Mouse (Mus musculus) forebrain, embryonic 15.5 days (tissue): Measurements from ENCODE around the gene Tmem176b. TPM values are rescaled to one million over a fixed set of nuclear protein-coding genes. Genes with fewer than 3 reads are reported as not detected.
"Not testable (repeated sequence)": the region's sequence is repeated elsewhere in the genome, so short reads cannot be mapped to it uniquely, and the experiment has no call there.

Experiments
- ATAC-seq: fragments of 200-750 bp; cut with Nextera tagmentation; replicated peaks from 2 replicates; pipeline ENCODE4 v1.8.0; 2017; ENCODE audit warnings: mild to moderate bottlenecking, moderate TSS enrichment, moderate library complexity
- H3K27ac ChIP-seq: fragments of 300-500 bp; sonication (generic); replicated peaks from 2 replicates; pipeline ENCODE4 v1.5.1; 2015; ENCODE audit warnings: mild to moderate bottlenecking, inconsistent platforms
- H3K27me3 ChIP-seq: fragments of 300-500 bp; sonication (generic); 2 replicates; pipeline ENCODE4 v1.6.1; 2015; ENCODE audit warnings: inconsistent platforms
- H3K36me3 ChIP-seq: fragments of 300-500 bp; sonication (generic); 2 replicates; pipeline ENCODE4 v1.6.1; 2015; ENCODE audit warnings: mild to moderate bottlenecking, inconsistent platforms
- H3K4me1 ChIP-seq: fragments of 300-500 bp; sonication (generic); 2 replicates; pipeline ENCODE4 v1.6.1; 2015; ENCODE audit warnings: inconsistent platforms
- H3K4me2 ChIP-seq: fragments of 300-500 bp; sonication (generic); replicated peaks from 2 replicates; pipeline ENCODE4 v1.6.1; 2015; ENCODE audit warnings: mild to moderate bottlenecking, inconsistent platforms
- H3K4me3 ChIP-seq: fragments of 300-500 bp; sonication (generic); 2 replicates; pipeline ENCODE4 v1.5.1; 2015; ENCODE audit warnings: mild to moderate bottlenecking, inconsistent platforms
- H3K9ac ChIP-seq: fragments of 300-500 bp; sonication (generic); replicated peaks from 2 replicates; pipeline ENCODE4 v1.6.1; 2015; ENCODE audit warnings: mild to moderate bottlenecking, inconsistent platforms
- H3K9me3 ChIP-seq: fragments of 300-500 bp; sonication (generic); 2 replicates; pipeline ENCODE4 v1.6.1; 2016; ENCODE audit warnings: inconsistent platforms
- WGBS: fragments of 180-500 bp; shearing (Covaris S2); methylation state at CpG from one replicate; pipeline ENCODE4 v1.1.7; 2015; ENCODE audit warnings: mixed read lengths; 5-methylcytosine and 5-hydroxymethylcytosine counted together
- polyA plus RNA-seq: library from polyadenylated mRNA; unstranded; fragments of >200 nt; fragmentation: Nextera tagmentation; extraction: Ambion mirVana; gene quantifications from 2 replicates; pipeline ENCODE4 v1.2.1, GENCODE M21; 2015

The Tmem176b gene
- polyA plus RNA-seq, 1 experiment from 2014 or later: 85.0 TPM

- H3K27me3 ChIP-seq: no peaks in the 10 kb centered on the region
- peaks cover 9% of the 10 kb centered on the region for H3K36me3 ChIP-seq
- H3K27ac ChIP-seq: no peak overlapping the region
- 0 out of 2 replicates have a peak overlapping the region, but pooled peaks have one; percentile 43 for H3K4me2 ChIP-seq
- no peak overlapping the region for H3K4me3 ChIP-seq
- WGBS: 72% methylated on average over 6 of the region's 6 CpGs
- no peak overlapping the region for H3K9ac ChIP-seq
- H3K4me1 ChIP-seq: peaks cover 40% of the 10 kb centered on the region
- no peaks in the 10 kb centered on the region for H3K9me3 ChIP-seq
- no peak for ATAC-seq
These were observed 2.8 kb downstream of the Tmem176b start for GRCm38 (mm10) chr6:48838321-48839080.

- no peak for ATAC-seq
- H3K27me3 ChIP-seq: no peaks in the 10 kb centered on the region
- peaks cover 17% of the 10 kb centered on the region for H3K36me3 ChIP-seq
- no peak overlapping the region for H3K27ac ChIP-seq
- H3K9me3 ChIP-seq: no peaks in the 10 kb centered on the region
- no peak overlapping the region for H3K4me3 ChIP-seq
- no peak overlapping the region for H3K9ac ChIP-seq
- H3K4me1 ChIP-seq: peaks cover 40% of the 10 kb centered on the region
- 80% methylated on average over 7 of the region's 7 CpGs for WGBS
- H3K4me2 ChIP-seq: no peak overlapping the region
These were observed 3.8 kb downstream of the Tmem176b start for GRCm38 (mm10) chr6:48837516-48837915.

- Histone ChIP-seq H3K27me3 (no peaks in the 10 kb centered on the region), H3K4me3 (no peak overlapping the region), H3K4me2 (no peak overlapping the region), H3K9me3 (no peaks in the 10 kb centered on the region), H3K27ac (no peak overlapping the region), H3K9ac (no peak overlapping the region), H3K36me3 (peaks cover 17% of the 10 kb centered on the region), H3K4me1 (peaks cover 28% of the 10 kb centered on the region)
- 90% methylated on average over 5 of the region's 5 CpGs for WGBS
- ATAC-seq: no peak
These were observed 5.2 kb downstream of the Tmem176b start for GRCm38 (mm10) chr6:48836146-48836545.

- H3K27ac ChIP-seq: no peak overlapping the region
- ATAC-seq: no peak
- H3K4me3 ChIP-seq: no peak overlapping the region
- H3K4me1 ChIP-seq: peaks cover 19% of the 10 kb centered on the region
- WGBS: 87% methylated on average over 5 of the region's 5 CpGs
- no peak overlapping the region for H3K9ac ChIP-seq
- H3K4me2 ChIP-seq: no peak overlapping the region
- peaks cover 17% of the 10 kb centered on the region for H3K36me3 ChIP-seq
- no peaks in the 10 kb centered on the region for H3K9me3 ChIP-seq
- no peaks in the 10 kb centered on the region for H3K27me3 ChIP-seq
These were observed 6.1 kb downstream of the Tmem176b start for GRCm38 (mm10) chr6:48835241-48835640.

GRCm38 (mm10) chr6:48833515-48833914, 7.8 kb downstream of the Tmem176b start:
- no peak overlapping the region for H3K9ac ChIP-seq
- H3K4me1 ChIP-seq: peaks cover 3% of the 10 kb centered on the region; the same call in 1 of the 2 replicates
- H3K9me3 ChIP-seq: no peaks in the 10 kb centered on the region
- 97% methylated on average over 4 of the region's 4 CpGs for WGBS
- no peak overlapping the region for H3K27ac ChIP-seq
- no peak overlapping the region for H3K4me3 ChIP-seq
- peaks cover 17% of the 10 kb centered on the region for H3K36me3 ChIP-seq
- no peaks in the 10 kb centered on the region for H3K27me3 ChIP-seq
- ATAC-seq: no peak
- no peak overlapping the region for H3K4me2 ChIP-seq

- Histone ChIP-seq H3K36me3 (peaks cover 17% of the 10 kb centered on the region), H3K4me2 (no peak overlapping the region), H3K27ac (no peak overlapping the region), H3K4me3 (no peak overlapping the region), H3K27me3 (no peaks in the 10 kb centered on the region), H3K9me3 (no peaks in the 10 kb centered on the region), H3K4me1 (no peaks in the 10 kb centered on the region), H3K9ac (no peak overlapping the region)
- ATAC-seq: no peak
- 98% methylated on average over 1 of the region's 1 CpGs for WGBS
These were observed 8.9 kb downstream of the Tmem176b start for GRCm38 (mm10) chr6:48832426-48832825.

GRCm38 (mm10) chr6:48831141-48831540, 10.2 kb downstream of the Tmem176b start:
- Histone ChIP-seq H3K4me1 (no peaks in the 10 kb centered on the region), H3K27me3 (no peaks in the 10 kb centered on the region), H3K9me3 (no peaks in the 10 kb centered on the region), H3K4me3 (no peak overlapping the region), H3K4me2 (no peak overlapping the region), H3K27ac (no peak overlapping the region), H3K9ac (no peak overlapping the region), H3K36me3 (peaks cover 17% of the 10 kb centered on the region)
- no peak for ATAC-seq
- 84% methylated on average over 5 of the region's 5 CpGs for WGBS

- Histone ChIP-seq H3K4me3 (no peak overlapping the region), H3K9ac (no peak overlapping the region), H3K27ac (no peak overlapping the region), H3K36me3 (peaks cover 13% of the 10 kb centered on the region), H3K9me3 (no peaks in the 10 kb centered on the region), H3K4me2 (no peak overlapping the region), H3K27me3 (no peaks in the 10 kb centered on the region), H3K4me1 (no peaks in the 10 kb centered on the region)
- 69% methylated on average over 1 of the region's 1 CpGs for WGBS
- ATAC-seq: no peak
These were observed 11.1 kb downstream of the Tmem176b start for GRCm38 (mm10) chr6:48830241-48830640.

GRCm38 (mm10) chr6:48829651-48830050, 11.6 kb downstream of the Tmem176b start:
- Histone ChIP-seq H3K27ac (no peak overlapping the region), H3K27me3 (no peaks in the 10 kb centered on the region), H3K4me3 (no peak overlapping the region), H3K9ac (no peak overlapping the region), H3K4me1 (no peaks in the 10 kb centered on the region), H3K4me2 (no peak overlapping the region), H3K36me3 (peaks cover 13% of the 10 kb centered on the region), H3K9me3 (no peaks in the 10 kb centered on the region)
- ATAC-seq: no peak

GRCm38 (mm10) chr6:48828976-48829375, 12.3 kb downstream of the Tmem176b start:
- Histone ChIP-seq H3K4me3 (no peak overlapping the region), H3K36me3 (peaks cover 12% of the 10 kb centered on the region), H3K27ac (no peak overlapping the region), H3K27me3 (no peaks in the 10 kb centered on the region), H3K4me1 (no peaks in the 10 kb centered on the region), H3K9ac (no peak overlapping the region), H3K4me2 (no peak overlapping the region), H3K9me3 (no peaks in the 10 kb centered on the region)
- 89% methylated on average over 1 of the region's 1 CpGs for WGBS
- ATAC-seq: no peak

DNA sequence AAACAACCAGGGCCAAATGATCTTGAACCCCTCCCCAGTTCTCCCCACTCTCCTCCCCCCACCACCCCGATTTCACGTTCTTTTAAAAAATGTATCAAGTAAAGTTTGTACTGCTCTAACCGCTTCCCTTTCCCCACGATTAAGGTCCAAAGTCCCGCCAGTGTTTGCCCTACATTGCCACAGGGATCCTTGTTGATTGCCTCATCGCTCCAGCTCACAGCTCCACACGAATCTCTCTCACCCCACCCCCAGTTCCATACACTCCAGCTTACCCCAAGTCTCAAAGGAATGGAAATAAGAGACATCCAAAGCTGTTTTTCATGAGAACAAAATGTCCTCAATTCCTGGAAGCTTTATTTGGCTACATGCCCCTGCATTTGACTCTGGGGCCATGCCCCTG, 16.3 kb downstream of the Tmem176b start:
- H3K27me3 ChIP-seq: no peaks in the 10 kb centered on the region
- H3K4me1 ChIP-seq: no peaks in the 10 kb centered on the region
- 72% methylated on average over 7 of the region's 7 CpGs for WGBS
- H3K9ac ChIP-seq: no peak overlapping the region
- no peak overlapping the region for H3K4me2 ChIP-seq
- H3K4me3 ChIP-seq: no peak overlapping the region
- no peak for ATAC-seq
- H3K36me3 ChIP-seq: no peaks in the 10 kb centered on the region
- no peak overlapping the region for H3K27ac ChIP-seq
- H3K9me3 ChIP-seq: no peaks in the 10 kb centered on the region

GRCm38 (mm10) chr6:48821991-48822785, 19.1 kb downstream of the Tmem176b start:
- not testable (repeated sequence) for H3K36me3 ChIP-seq, H3K4me3 ChIP-seq, H3K27ac ChIP-seq, H3K27me3 ChIP-seq, H3K4me1 ChIP-seq, H3K9ac ChIP-seq, ATAC-seq, H3K4me2 ChIP-seq, H3K9me3 ChIP-seq
- WGBS: 85% methylated on average over 7 of the region's 7 CpGs
